Mouse (Mus musculus) hindbrain, embryonic 13.5 days (tissue): ENCODE measurements at regions not wholly inside any gene's neighbourhood (a gene's known extent, or its start where the extent isn't known, plus 50 kb on each side); places are given as distances from the start of the nearest gene placed in this dataset.

Source experiments
- ATAC-seq: fragments of 200-750 bp; cut with Nextera tagmentation; 2 replicates; pipeline ENCODE4 v1.8.0; 2017; ENCODE audit warnings: moderate TSS enrichment; ENCODE audit not compliant: low FRiP score
- H3K27ac ChIP-seq: fragments of 300-500 bp; sonication (generic); 2 replicates; pipeline ENCODE4 v1.5.1; 2015; ENCODE audit warnings: inconsistent platforms, mild to moderate bottlenecking, moderate library complexity
- H3K27me3 ChIP-seq: fragments of 300-500 bp; sonication (generic); 2 replicates; pipeline ENCODE4 v1.6.1; 2015; ENCODE audit warnings: mild to moderate bottlenecking, inconsistent platforms
- H3K36me3 ChIP-seq: fragments of 300-500 bp; sonication (generic); 2 replicates; pipeline ENCODE4 v1.6.1; 2015; ENCODE audit warnings: mild to moderate bottlenecking, inconsistent platforms
- H3K4me1 ChIP-seq: fragments of 300-500 bp; sonication (generic); replicated peaks from 2 replicates; pipeline ENCODE4 v1.6.1; 2015; ENCODE audit warnings: inconsistent platforms
- H3K4me2 ChIP-seq: fragments of 300-500 bp; sonication (generic); 2 replicates; pipeline ENCODE4 v1.6.1; 2015; ENCODE audit warnings: inconsistent platforms, mild to moderate bottlenecking, moderate library complexity
- H3K4me3 ChIP-seq: fragments of 300-500 bp; sonication (generic); 2 replicates; pipeline ENCODE4 v1.5.1; 2015; ENCODE audit warnings: mild to moderate bottlenecking, inconsistent platforms
- H3K9ac ChIP-seq: fragments of 300-500 bp; sonication (generic); 2 replicates; pipeline ENCODE4 v1.6.1; 2015; ENCODE audit warnings: mild to moderate bottlenecking, inconsistent platforms
- H3K9me3 ChIP-seq: fragments of 300-500 bp; sonication (generic); 2 replicates; pipeline ENCODE4 v1.6.1; 2016; ENCODE audit warnings: inconsistent platforms
- WGBS: fragments of 180-500 bp; shearing (Covaris S2); methylation state at CpG from one replicate; pipeline ENCODE4 v1.1.7; 2015; 5-methylcytosine and 5-hydroxymethylcytosine counted together

GRCm38 (mm10) chr9:47466767-47467166 lies 63.2 kb upstream of the Cadm1 start:
- Histone ChIP-seq H3K4me1 (peaks cover 17% of the 10 kb centered on the region), H3K27me3 (no peaks in the 10 kb centered on the region), H3K4me2 (no peak overlapping the region), H3K9me3 (no peaks in the 10 kb centered on the region), H3K27ac (no peak overlapping the region), H3K4me3 (no peak overlapping the region), H3K36me3 (no peaks in the 10 kb centered on the region), H3K9ac (no peak overlapping the region)
- no peak for ATAC-seq
- WGBS = 95% methylated on average over 3 of the region's 3 CpGs

GRCm38 (mm10) chr9:47467815-47468214 lies 62.2 kb upstream of the Cadm1 start:
- Histone ChIP-seq H3K27me3 (peaks cover 3% of the 10 kb centered on the region; the same call in 1 of the 2 replicates), H3K4me1 (peaks cover 20% of the 10 kb centered on the region), H3K4me3 (no peak overlapping the region), H3K9ac (no peak overlapping the region), H3K4me2 (no peak overlapping the region), H3K36me3 (no peaks in the 10 kb centered on the region), H3K9me3 (no peaks in the 10 kb centered on the region), H3K27ac (0 out of 2 replicates have a peak overlapping the region, but pooled peaks have one; percentile 41)
- 66% methylated on average over 9 of the region's 9 CpGs for WGBS
- ATAC-seq = no peak

- whole genome bisulfite sequencing = 97% methylated on average over 1 of the region's 1 CpGs
- Histone ChIP-seq H3K4me3 (no peak overlapping the region), H3K27ac (no peak overlapping the region), H3K36me3 (no peaks in the 10 kb centered on the region), H3K27me3 (peaks cover 6% of the 10 kb centered on the region; the same call in 1 of the 2 replicates), H3K9me3 (no peaks in the 10 kb centered on the region), H3K4me1 (peaks cover 20% of the 10 kb centered on the region), H3K4me2 (no peak overlapping the region), H3K9ac (no peak overlapping the region)
- ATAC-seq = no peak
Measured at GRCm38 (mm10) chr9:47469576-47469975, 60.4 kb upstream of the Cadm1 start.

GRCm38 (mm10) chr9:47470741-47471140 lies 59.2 kb upstream of the Cadm1 start:
- Histone ChIP-seq H3K9me3 (no peaks in the 10 kb centered on the region), H3K4me2 (no peak overlapping the region), H3K36me3 (no peaks in the 10 kb centered on the region), H3K9ac (no peak overlapping the region), H3K27me3 (peaks cover 6% of the 10 kb centered on the region; the same call in 1 of the 2 replicates), H3K4me3 (no peak overlapping the region), H3K27ac (no peak overlapping the region), H3K4me1 (peaks cover 20% of the 10 kb centered on the region)
- WGBS = 92% methylated on average over 1 of the region's 1 CpGs
- no peak for ATAC-seq

- no peak overlapping the region for H3K4me2 ChIP-seq
- H3K36me3 ChIP-seq = no peaks in the 10 kb centered on the region
- ATAC-seq = no peak
- H3K27ac ChIP-seq = no peak overlapping the region
- H3K4me3 ChIP-seq = no peak overlapping the region
- H3K9ac ChIP-seq = no peak overlapping the region
- H3K9me3 ChIP-seq = no peaks in the 10 kb centered on the region
- 31% methylated on average over 10 of the region's 10 CpGs for WGBS
- peaks cover 6% of the 10 kb centered on the region; the same call in 1 of the 2 replicates for H3K27me3 ChIP-seq
- peaks cover 20% of the 10 kb centered on the region for H3K4me1 ChIP-seq
Measured at GRCm38 (mm10) chr9:47471767-47472420, 58.1 kb upstream of the Cadm1 start.

- Histone ChIP-seq H3K27ac (no peak overlapping the region), H3K4me1 (peaks cover 6% of the 10 kb centered on the region), H3K4me2 (no peak overlapping the region), H3K4me3 (no peak overlapping the region), H3K9ac (no peak overlapping the region), H3K27me3 (peaks cover 6% of the 10 kb centered on the region; the same call in 1 of the 2 replicates), H3K9me3 (no peaks in the 10 kb centered on the region), H3K36me3 (no peaks in the 10 kb centered on the region)
- no peak for ATAC-seq
- 95% methylated on average over 5 of the region's 5 CpGs for WGBS
Measured at GRCm38 (mm10) chr9:47473776-47474365, 56.1 kb upstream of the Cadm1 start.

GRCm38 (mm10) chr9:47474776-47475175 lies 55.2 kb upstream of the Cadm1 start:
- no peak overlapping the region for H3K4me2 ChIP-seq
- peaks cover 6% of the 10 kb centered on the region for H3K4me1 ChIP-seq
- peaks cover 6% of the 10 kb centered on the region; the same call in 1 of the 2 replicates for H3K27me3 ChIP-seq
- H3K27ac ChIP-seq = no peak overlapping the region
- no peaks in the 10 kb centered on the region for H3K36me3 ChIP-seq
- ATAC-seq = no peak
- no peak overlapping the region for H3K4me3 ChIP-seq
- H3K9me3 ChIP-seq = no peaks in the 10 kb centered on the region
- 56% methylated on average over 5 of the region's 5 CpGs for WGBS
- H3K9ac ChIP-seq = no peak overlapping the region

GRCm38 (mm10) chr9:47477889-47478288 lies 52.1 kb upstream of the Cadm1 start:
- Histone ChIP-seq H3K27ac (no peak overlapping the region), H3K27me3 (0 out of 2 replicates have a peak, but pooled peaks cover 3% of the 10 kb centered on the region), H3K36me3 (no peaks in the 10 kb centered on the region), H3K4me2 (no peak overlapping the region), H3K4me1 (no peaks in the 10 kb centered on the region), H3K4me3 (no peak overlapping the region), H3K9me3 (no peaks in the 10 kb centered on the region), H3K9ac (no peak overlapping the region)
- ATAC-seq = no peak
- 94% methylated on average over 2 of the region's 2 CpGs for WGBS
